Mouse (Mus musculus) spleen, postnatal 36 days (tissue): ENCODE results near the gene Hmgb1.
"Not testable (repeated sequence)": the region's sequence is repeated elsewhere in the genome, so short reads cannot be mapped to it uniquely, and the experiment has no call there.

Experiments used
- DNase-seq, 2 experiments: peaks; one replicate each; pipeline ENCODE4 v3.0.0; 2022; ENCODE audit warnings: low spot score in 2 of 2, mixed read lengths in 1 of 2

Gene Hmgb1

DNA sequence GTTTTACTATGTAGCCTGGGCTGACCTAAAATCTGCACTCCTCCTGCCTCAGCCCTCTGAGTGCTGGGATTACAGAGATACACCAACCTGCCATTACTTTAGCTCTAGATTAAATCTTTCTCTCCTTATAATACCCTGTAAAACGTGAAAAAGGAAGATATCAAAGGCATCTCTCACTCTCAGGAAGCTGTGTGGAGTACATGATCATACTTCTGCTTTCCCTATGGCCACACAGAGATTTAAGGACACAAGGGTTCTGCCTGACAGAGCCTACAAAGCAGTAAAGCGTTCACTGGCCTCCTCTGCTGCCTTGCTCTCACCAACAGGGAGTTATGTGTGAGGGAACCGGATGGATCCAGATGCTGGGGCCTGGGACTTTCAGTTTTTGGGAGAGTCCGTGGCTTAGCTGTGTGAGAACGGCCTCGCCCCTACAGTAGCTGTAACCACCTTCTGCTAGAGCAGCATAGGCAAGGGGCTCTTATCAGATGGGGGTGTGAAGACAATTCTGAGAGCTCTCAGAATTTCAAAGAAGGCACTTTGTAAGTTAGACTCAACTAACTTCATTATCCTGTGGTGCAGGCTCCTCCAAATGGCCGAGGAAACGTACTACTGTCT, 36.8 kb downstream of the Hmgb1 start:
- no peak for DNase-seq

DNA sequence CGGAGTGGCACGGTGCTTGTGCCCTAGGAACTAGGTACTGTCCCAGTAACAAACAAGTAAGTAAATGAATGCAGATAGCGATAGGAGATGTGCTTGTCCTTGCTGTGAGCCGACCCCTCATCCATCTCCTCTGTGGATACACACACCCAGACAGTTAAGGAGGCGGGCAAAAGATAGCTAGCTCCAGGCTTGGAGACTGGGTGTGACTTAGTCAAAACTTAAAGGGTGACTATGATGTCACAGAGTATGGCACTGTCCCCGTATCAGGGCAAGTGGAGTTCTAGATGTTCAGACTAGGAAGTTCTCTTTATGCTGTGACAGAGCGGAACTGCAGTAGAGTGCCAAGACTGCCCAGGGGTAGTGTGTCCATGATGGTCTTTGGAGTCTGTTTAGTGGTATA, 37.6 kb downstream of the Hmgb1 start:
- no peak for DNase-seq

DNA sequence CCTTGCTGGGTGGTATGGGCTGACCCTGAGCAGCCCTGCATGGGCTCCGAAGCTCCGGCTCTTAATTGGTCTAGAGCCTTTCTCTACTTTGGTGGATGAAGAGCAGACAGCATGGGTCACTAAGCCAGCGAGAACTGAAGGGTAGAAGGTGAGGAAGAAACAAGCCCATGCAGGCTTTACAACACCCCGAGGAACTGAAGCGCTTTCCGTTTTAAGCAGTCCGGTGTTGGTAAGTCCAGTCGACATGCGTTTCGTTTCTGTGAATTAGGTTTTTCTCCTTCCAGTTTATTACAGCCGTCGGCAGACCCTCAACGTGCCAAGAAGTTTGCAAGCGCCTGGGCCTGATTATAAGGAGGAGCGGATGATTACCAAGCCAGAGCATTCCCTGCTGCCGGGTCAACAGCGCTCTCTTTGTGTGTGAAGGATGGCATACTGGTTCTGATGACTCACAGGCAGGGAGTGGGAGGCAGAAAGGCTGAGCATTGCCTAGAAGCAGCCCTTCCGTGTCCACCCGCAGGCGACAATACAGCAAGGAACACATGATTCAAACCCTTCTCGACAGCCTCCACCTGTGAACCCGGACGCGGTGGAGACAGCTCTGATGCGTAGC, 40.4 kb downstream of the Hmgb1 start:
- no peak for DNase-seq

DNA sequence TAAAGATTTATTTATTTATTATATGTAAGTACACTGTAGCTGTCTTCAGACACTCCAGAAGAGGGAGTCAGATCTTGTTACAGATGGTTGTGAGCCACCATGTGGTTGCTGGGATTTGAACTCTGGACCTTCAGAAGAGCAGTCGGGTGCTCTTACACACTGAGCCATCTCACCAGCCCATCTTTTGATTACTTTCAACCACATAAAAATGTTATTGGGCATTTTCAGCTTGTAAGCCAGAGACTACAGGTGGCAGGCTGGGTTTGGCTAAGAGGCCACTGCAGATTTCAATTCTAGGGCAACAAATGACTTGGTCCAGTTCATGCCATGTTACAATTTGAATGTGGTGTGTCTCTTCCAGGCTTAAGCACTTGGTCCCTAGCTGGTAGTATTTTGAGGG, 43.1 kb downstream of the Hmgb1 start:
- DNase-seq, result not testable (repeated sequence)

DNA sequence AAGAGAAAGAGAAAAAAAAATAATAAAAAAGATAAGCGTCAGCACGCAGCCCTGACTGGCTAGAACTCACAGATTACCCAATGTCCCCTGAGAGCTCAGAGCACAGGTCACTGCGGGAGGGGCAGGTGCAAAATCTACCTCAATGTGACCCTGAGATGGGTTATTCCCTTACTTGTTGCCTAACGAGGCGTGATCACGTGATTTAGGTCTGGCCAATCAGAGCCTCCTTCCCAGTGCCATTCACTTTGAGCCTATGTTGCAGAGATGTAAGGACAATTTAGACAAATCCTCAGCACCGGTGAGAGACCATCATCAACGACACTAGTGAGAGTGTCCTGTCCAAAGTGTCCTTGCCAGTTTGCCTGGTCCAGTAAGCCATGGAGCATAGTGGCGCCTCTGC, 44.0 kb downstream of the Hmgb1 start:
- no peak for DNase-seq

DNA sequence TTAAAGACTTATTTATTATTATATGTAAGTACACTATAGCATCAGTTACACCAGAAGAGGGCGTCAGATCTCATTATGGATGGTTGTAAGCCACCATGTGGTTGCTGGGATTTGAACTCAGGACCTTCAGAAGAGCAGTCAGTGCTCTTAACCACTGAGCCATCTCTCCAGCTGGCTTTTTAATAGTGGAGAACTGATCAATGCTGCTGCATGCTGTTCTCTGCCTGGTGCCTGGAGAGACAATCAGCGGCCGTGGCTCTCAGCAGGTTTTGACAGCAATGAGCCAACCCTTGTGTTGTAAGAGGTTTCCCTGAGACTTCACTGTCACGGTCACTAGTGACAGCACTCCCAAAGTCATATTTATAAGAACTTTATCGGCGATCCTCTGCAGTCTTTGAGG, 46.2 kb downstream of the Hmgb1 start:
- DNase-seq, result not testable (repeated sequence)

DNA sequence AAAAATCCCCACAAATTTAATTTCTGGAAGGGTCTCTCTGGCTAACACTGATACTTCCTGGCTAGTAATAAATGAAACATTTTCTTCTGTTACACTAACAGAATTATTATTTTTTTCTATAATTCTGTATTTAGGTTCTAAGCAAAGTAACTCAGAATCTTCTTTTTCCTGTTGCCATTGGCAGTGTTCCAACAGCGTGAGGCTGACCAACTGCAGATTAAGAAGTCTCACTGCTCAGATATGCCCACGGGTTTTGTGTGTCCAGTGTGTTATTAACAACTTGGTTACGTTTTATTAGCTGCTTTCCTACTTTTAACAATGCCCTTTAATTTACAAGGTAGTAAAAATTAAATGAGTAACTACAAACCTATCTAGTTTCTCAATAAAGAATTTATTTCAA, 46.8 kb downstream of the Hmgb1 start:
- no peak for DNase-seq

DNA sequence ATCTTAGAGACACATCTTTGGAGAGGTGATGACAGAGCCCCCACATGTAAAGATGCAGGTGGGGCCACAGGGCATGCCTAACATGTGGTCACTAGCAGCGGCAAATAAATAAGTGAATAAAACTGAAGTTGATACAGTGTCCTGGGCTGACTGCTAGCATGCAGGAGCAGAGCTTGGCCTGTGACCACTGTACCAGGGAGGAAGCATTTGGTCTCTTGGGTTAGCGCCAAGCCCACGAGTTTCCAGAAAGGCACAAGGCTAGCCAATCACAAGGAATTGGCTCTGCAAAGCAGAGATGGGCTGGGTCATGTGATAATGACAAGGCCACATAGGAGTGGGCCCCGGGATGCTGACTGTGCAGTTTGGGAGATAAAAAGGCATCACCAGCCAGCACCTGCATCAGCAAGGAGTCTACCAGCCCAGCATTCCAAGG, 47.3 kb downstream of the Hmgb1 start:
- DNase-seq, result peak; percentile 42 to 64

DNA sequence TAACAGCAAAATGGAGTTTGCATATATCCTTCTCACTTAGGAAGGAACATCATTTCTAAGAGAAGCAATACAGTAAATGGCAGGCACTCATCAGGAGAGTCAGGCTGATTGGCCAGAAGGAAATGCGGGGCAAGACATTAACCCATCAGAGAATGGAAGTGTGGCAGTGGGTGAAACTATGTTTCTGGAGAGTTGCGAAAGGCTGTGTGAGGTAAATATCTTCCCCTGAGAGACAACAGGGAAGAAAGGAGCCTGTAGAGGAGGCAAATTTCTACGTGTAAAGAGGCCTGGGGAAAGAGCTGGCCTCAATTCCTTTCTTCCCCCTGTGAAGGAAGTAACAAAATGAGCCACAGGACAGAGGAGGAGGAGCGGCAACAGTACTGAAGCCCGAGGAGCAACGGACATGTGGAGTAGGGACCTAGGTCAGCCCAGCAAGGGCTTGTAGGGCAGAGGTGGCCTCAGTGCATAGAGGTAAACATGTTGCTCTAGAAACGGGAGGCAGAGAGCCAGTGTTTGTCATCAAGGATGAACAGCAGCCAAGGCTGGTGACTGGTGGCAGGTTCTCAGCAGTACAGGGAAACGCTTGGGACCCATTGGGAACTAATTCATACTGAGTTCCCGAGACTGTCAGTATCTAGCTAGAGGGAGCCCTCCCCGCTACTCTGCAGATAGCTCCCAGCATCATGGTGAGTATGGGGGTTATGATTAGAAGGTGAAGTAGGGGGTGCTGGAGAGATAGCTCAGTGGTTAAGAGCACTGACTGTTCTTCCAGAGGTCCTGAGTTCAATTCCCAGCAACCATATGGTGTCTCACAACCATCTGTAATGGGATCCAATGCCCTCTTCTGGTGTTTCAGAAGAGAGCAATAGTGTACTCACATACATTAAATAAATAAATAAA, 48.6 kb downstream of the Hmgb1 start:
- no peak for DNase-seq

DNA sequence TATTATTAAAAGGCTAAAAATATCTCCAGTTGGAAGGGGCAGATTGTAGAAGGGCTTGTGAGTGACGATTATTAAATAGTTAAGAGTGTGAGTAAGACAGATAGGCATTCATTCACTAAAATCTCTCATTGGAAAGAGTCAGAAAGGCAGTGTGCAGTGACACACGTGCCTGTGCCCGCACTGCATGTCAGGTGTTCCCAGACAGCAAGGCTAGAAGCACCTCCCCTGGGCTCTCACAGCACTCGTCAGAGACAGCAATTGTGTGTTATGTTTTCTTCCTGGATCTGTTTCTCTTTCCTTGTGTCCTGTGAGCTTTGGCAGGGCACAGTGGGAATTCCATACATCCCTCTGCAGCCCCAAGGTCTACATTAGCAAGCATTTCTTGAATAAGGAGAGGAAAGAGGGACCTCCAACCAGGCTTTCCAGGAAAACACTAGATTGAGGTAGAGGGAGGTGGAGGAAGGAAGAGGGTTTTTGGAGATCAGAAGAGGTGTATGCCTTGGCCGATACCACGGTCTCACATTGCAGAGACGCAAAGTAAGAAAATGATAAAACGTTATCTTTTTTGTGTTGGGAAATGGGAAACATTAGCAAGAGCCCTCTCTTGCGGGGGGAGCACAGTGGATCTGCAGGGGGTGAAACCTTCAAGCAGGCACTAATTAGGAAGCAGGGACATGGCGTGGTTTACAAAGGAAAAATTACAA, 49.4 kb downstream of the Hmgb1 start:
- DNase-seq, result no peak

DNA sequence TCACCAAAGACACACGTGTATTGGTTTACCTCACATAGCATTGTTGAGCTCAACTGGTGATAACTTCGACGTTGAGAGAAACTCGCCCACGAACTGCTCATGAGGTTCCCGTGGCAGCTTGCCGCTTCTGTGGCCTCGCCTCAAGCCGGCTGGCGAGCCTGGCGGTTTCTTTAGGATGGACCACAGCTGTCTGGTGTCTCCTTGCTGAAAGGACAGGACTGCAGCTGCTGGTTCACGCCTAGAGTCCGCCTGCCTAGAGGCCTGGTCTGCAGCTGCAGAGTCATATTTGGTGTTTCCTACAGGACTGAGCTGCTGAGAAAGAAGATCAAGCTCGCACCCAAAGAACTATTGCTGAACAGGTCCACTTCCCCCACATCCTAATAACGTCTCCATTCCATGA, 55.8 kb downstream of the Hmgb1 start:
- no peak for DNase-seq

DNA sequence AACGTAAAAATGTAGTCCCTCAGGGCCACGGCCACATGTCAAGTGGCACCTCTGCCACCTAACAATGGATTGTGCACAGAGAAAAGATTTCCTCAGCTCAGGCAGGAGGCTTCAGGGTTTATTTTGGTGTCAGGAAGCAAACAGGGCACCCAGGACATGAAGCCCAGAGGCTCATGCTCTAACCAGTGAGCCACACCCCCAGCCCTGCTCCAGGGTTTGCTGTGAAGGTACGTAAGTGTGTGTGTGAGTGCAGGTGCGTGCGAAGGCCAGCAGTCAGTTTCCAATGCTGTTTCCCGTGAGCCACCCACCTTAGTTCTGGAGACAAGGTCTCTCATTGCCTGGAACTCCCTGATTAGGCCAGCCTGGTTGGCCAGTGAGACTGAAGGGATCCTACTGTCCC, 60.5 kb downstream of the Hmgb1 start:
- DNase-seq, result no peak

DNA sequence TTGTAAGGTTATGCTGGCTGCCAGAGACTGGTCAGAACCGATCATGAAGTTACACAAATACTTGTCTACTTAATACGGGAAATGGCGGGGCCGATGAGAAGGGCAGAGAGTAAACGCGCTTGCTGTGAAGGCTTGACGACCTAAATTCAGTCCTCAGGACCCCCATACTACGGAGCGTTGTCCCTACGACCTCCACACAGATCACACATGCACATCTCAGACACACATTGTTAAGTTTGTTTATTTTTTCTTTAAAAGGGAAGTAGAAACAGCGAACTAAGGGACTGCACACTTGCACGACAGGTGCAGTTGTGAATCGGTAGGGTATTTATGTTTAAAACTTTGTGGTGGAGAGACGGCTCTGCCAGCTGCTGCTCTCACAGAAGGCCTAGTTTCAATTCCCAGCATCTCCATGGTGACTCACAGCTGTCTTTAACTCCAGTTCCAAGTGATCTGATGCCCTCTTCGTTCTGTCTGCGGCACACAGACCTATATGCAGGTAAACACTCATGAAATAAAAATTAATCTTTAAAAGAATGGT, 64.9 kb downstream of the Hmgb1 start:
- no peak for DNase-seq

DNA sequence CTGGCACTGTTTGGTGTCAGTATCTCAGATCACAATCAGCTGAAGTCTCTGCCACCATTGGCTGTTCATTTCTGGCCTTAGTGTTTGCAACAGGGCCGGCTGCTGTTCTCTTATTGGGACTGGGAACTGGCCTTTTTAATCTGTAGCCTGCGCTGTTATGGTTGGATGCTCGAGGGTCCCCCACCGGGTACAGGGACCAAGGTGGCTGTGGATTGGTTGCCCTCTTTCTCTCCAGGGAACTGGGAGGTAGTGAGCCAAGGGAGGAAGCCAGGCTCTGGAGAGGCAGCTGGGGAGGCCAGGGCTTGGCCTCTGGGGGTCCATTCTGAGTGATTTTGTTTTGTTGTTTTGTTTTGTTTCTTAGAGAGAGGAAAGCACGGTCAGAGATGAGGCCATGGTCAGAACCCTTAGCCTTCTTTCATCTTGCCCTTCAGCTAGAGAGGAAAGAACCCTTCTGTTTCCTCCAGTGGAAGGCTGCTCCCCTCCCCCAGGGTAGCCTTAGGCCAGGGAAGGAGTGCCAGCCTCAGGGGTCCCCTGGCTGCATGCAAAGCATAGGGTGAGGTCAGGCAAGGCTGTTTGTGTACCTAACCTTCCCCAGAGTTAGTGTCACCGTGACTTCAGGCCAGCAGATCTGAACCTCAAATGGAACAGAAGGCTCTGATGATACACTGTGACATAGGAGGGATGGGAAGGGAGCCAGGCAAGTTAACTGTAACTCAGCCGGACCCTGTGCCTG, 66.3 kb downstream of the Hmgb1 start:
- no peak for DNase-seq

DNA sequence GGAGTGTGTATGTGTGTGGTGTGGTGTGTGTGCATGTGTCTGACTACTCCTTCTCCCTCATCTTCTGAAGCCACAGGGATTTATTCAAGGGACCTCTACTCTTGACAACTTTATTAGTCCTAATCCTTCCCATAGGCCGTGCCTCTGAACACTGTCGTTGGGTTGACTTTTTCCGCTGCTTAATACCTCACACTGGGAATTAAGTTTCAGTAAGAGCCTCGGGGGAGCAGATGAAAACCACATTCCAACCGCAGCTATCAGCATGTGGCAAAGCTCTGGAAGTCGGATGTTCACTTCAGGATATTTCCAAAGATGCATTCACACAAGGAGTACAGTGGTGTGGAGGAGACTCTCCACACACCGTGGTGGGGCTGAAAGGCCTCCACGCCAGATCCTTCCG, 69.7 kb downstream of the Hmgb1 start:
- DNase-seq, result no peak

DNA sequence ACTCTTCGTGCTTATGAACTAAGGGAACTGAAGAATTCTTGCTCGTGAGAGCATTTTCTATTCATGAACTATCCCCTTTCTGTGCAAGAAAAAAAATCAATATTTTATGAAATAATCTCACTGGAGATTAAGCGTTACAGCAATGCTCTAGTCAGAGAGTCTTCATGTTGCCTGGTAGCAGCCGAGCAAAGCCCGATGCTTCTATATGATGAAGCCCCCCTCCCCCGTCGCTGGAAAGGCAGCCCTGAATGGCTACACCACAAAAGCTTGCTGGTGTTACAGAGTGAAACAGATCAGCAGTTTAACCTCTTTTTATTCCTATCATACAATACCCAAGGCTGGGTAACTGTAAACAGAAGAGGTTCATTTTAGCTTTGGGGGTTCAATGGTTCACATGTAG, 70.3 kb downstream of the Hmgb1 start:
- DNase-seq, result no peak

DNA sequence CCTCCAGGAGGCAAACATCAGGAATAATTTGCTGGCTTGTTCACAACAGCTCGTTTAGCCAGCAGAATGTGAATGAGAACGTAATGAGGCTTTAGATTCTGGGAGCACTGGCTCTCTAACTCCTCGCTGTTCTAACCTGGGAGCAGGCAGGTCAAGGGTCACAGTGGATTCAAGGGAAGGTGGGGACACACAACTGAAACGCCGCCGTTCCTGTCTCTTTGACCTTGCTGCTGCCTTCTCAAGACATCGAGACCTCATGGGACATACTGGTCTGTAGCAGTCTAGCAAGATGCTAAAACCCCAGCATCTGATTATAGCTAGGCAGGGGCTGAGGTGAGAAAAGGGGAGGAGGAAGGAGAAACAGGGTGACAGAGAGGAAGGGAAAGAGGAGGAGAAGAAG, 70.8 kb downstream of the Hmgb1 start:
- no peak for DNase-seq

DNA sequence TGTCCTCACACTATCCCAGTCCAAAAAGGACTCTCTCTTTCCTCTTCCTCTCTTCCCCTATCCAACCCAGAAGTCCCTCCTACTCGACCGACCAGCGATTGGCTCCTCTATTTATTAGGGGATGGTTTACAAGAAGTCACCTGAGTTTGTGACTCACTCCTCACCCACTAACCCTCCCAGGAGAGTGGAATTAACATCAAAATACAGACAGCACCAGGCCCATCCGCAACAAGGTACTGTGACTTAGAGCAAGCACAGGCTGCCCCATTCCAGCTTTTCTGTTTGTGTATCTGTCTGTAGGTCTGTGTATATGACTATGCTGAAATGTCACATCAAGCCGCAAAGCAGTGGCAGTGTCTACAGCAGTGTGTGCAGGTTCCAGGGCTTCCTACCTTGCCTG, 71.7 kb downstream of the Hmgb1 start:
- no peak for DNase-seq

DNA sequence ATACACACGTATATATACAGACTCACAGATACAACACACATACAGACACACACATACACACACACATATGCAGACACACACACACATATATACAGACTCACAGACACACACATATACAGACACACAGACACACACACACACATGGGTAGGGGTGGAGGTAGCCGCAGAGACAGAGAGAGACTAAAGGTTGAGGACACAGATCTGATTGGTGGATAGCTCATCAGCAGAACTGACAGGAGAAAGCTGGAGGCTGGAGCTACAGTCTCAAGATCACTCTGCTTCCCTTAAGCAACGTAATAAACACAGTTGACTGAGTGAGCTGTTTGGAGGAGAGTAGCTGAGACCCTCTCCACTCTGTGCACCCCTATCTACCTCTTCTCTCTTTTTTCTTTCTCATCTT, 75.1 kb downstream of the Hmgb1 start:
- no peak for DNase-seq

DNA sequence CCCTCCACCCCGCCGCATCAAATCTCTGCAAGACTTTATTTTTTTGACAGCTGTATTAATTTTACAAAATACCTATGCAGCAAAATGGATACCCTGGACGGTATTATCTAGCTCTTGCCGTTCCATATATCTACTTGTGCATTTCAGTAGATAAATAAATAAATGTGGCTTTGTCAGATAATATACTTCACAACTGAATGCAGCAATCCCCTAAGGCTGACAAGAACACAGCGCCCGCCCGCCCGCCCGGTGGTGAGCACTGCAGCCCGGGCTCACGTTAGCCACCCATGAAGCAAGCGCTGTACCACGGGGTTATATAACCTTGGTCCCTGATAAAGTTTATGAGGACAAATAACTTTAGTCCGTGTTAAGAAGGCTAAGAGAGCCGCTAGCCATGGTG, 76.1 kb downstream of the Hmgb1 start:
- DNase-seq, result no peak

DNA sequence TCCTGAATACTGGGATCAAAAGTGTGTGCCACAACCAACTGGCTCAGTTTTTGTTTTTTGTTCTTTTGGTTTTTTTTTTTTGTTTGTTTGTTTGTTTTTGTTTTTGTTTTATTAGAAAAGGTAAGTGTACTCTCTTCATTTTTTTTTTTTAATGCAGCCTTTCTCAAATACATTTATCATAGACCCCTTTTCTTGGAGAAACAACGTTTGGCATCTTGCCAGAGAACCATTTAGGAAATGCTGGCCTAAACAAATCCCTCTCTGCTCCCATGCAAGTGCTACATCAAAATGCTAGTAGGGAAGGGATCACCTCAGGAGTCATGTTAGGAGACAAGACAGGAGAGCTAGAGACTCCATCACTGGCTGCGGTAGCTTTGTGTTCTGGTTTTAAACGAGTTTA, 76.7 kb downstream of the Hmgb1 start:
- no peak for DNase-seq
